Mouse (Mus musculus) lung, adult 2 months (tissue): ENCODE measurements around the gene Rab35.

Experiments used
- CTCF ChIP-seq: fragments of 200-500 bp; IDR thresholded peaks from 2 replicates; pipeline ENCODE4 v1.5.1; 2011; ENCODE audit warnings: mild to moderate bottlenecking, low read length, control low read depth; ENCODE audit not compliant: insufficient read depth
- POLR2A ChIP-seq: fragments of 200-500 bp; IDR thresholded peaks from 2 replicates; pipeline ENCODE4 v1.6.1; 2011; ENCODE audit warnings: low read depth, mild to moderate bottlenecking, control low read depth, low read length, borderline replicate concordance; ENCODE audit errors: extremely low read depth

- TF ChIP-seq CTCF = no peak
- no peak for TF ChIP-seq POLR2A
Observed at GRCm38 (mm10) chr5:115585616-115586015, 46.1 kb upstream of the Rab35 start.
